Comparison of ENCODE assay signal across 24 mouse cellular contexts in the genomic region with DNA sequence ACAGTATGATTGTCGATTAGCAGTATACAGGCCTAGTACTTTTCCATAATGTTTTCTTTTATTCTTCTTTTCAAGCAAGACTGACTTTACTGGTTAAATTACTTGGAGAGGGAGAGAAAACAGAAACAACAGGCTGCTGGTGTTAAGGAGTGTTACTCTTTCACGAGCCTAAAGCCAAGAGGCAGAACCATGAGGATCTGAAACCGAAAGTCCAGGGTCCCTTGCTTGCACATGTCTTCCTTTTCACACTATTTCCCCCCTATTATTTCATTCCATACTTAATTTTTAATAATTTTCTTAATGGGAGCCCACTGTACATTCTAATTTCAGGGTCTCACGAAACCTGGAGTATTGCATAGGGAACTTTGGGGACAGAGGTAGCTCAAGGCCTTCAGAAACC.
DNase-seq lines count a peak whose midpoint lies in the region; ATAC-seq and TF ChIP-seq lines count a peak whose summit lies in the region.
"Had no signal": no experiment of that assay in that cellular context is flagged by ENCODE, and none has a peak within 500 bp of the region (broad histone marks: within the 10 kb centered on the region; RNA-seq: fewer than 3 reads in every experiment).

No protein-coding gene starts in this region.

- peak; percentile 75 for DNase-seq in A20 (ENCODE audit: low read depth, low spot score)
- peak; percentile 68 for DNase-seq in splenic B cell, adult 2 months (ENCODE audit: low read depth, low spot score)
- no peak for DNase-seq in cerebellum, adult 11 months
- no peak for DNase-seq in embryo, embryonic 11 days
- DNase-seq: adrenal gland, postnatal 10 days; cerebellum, adult 8-10 months; cerebellum, postnatal 10 days; cerebellum, postnatal 36 days; gastrocnemius, postnatal 10 days; gastrocnemius, postnatal 36 days; heart, adult 11 months; heart, postnatal 36 days had no signal

- no peaks in the 10 kb centered on the region for H3K36me3 ChIP-seq in intestine, postnatal 0 days (ENCODE audit: control insufficient read depth, insufficient read depth)
- H3K36me3 ChIP-seq in intestine, embryonic 15.5 days: no peaks in the 10 kb centered on the region
- H3K36me3 ChIP-seq in splenic B cell, adult 2 months (ENCODE audit: control insufficient read depth, insufficient read depth, low read length, poor library complexity, severe bottlenecking): no peaks in the 10 kb centered on the region
- H3K36me3 ChIP-seq: forebrain, embryonic 10.5 days; heart, embryonic 12.5 days; heart, embryonic 15.5 days; hindbrain, embryonic 10.5 days; hindbrain, embryonic 13.5 days had no signal

- no peaks in the 10 kb centered on the region for H3K9me3 ChIP-seq in intestine, postnatal 0 days (ENCODE audit: control insufficient read depth)
- no peaks in the 10 kb centered on the region for H3K9me3 ChIP-seq in intestine, embryonic 15.5 days
- H3K9me3 ChIP-seq: forebrain, embryonic 10.5 days; forebrain, embryonic 13.5 days; heart, embryonic 12.5 days; heart, embryonic 15.5 days; hindbrain, embryonic 10.5 days; hindbrain, embryonic 13.5 days had no signal

- no peak overlapping the region for H3K9ac ChIP-seq in intestine, postnatal 0 days (ENCODE audit: low read depth, low read length)
- no peak overlapping the region for H3K9ac ChIP-seq in intestine, embryonic 15.5 days
- H3K9ac ChIP-seq: forebrain, embryonic 13.5 days; heart, embryonic 12.5 days; heart, embryonic 15.5 days; hindbrain, embryonic 13.5 days had no signal

- peaks cover 9% of the 10 kb centered on the region for H3K4me1 ChIP-seq in intestine, postnatal 0 days (replicated peaks; ENCODE audit: control insufficient read depth, insufficient read depth, low read length)
- H3K4me1 ChIP-seq in intestine, embryonic 15.5 days (replicated peaks): peaks cover 4% of the 10 kb centered on the region; the same call in 1 of the 2 replicates
- H3K4me1 ChIP-seq: forebrain, embryonic 10.5 days; forebrain, embryonic 13.5 days; hindbrain, embryonic 10.5 days; hindbrain, embryonic 13.5 days had no signal

- no peak for TF ChIP-seq CTCF in intestine, postnatal 0 days (IDR thresholded peaks at IDR 0.05; ENCODE audit: low read depth)

- H3K27ac ChIP-seq in intestine, postnatal 0 days (ENCODE audit: low read depth, low read length): peak overlapping the region; percentile 75; the same call in 1 of the 2 replicates
- H3K27ac ChIP-seq in intestine, embryonic 15.5 days: no peak overlapping the region
- H3K27ac ChIP-seq: forebrain, embryonic 10.5 days; forebrain, embryonic 13.5 days; heart, embryonic 15.5 days; hindbrain, embryonic 10.5 days; hindbrain, embryonic 13.5 days had no signal

- no peak for ATAC-seq in intestine, postnatal 0 days
- ATAC-seq in intestine, embryonic 15.5 days: no peak
- peak; percentile 65 for ATAC-seq in granulocyte monocyte progenitor cell, adult 5-6 weeks (replicated peaks; ENCODE audit: poor library complexity, severe bottlenecking)
- ATAC-seq: forebrain, embryonic 13.5 days; forebrain, embryonic 16.5 days; hindbrain, embryonic 16.5 days; Patski had no signal

- H3K27me3 ChIP-seq in intestine, postnatal 0 days (replicated peaks; ENCODE audit: control insufficient read depth, insufficient read depth, low read length): no peaks in the 10 kb centered on the region
- H3K27me3 ChIP-seq in intestine, embryonic 15.5 days (replicated peaks): no peaks in the 10 kb centered on the region
- no peaks in the 10 kb centered on the region for H3K27me3 ChIP-seq in splenic B cell, adult 2 months (ENCODE audit: control insufficient read depth, insufficient read depth, low read length, poor library complexity, severe bottlenecking)
- H3K27me3 ChIP-seq: forebrain, embryonic 13.5 days; heart, embryonic 12.5 days; heart, embryonic 15.5 days; hindbrain, embryonic 13.5 days; Patski had no signal

- H3K4me2 ChIP-seq in intestine, postnatal 0 days (replicated peaks; ENCODE audit: low read depth): no peak overlapping the region
- H3K4me2 ChIP-seq in intestine, embryonic 15.5 days (replicated peaks): no peak overlapping the region
- H3K4me2 ChIP-seq: forebrain, embryonic 13.5 days; heart, embryonic 12.5 days; heart, embryonic 15.5 days; hindbrain, embryonic 13.5 days had no signal

- 86% methylated on average over 4 of the region's 4 CpGs for WGBS in intestine, postnatal 0 days
- WGBS in intestine, embryonic 15.5 days: 87% methylated on average over 4 of the region's 4 CpGs

- H3K4me3 ChIP-seq in intestine, postnatal 0 days (ENCODE audit: low read depth, low read length): no peak overlapping the region
- no peak overlapping the region for H3K4me3 ChIP-seq in intestine, embryonic 15.5 days (replicated peaks)
- H3K4me3 ChIP-seq: forebrain, embryonic 10.5 days; forebrain, embryonic 13.5 days; heart, embryonic 12.5 days; heart, embryonic 15.5 days; hindbrain, embryonic 10.5 days; hindbrain, embryonic 13.5 days had no signal

Comparison
In these comparisons a context has a peak if more than half of its experiments do, and no peak if none do; other contexts are left out.
1. DNase-seq: peak in A20 (single experiment) and splenic B cell, adult 2 months (single experiment); none in cerebellum, adult 11 months (single experiment) and embryo, embryonic 11 days (single experiment).